Mouse (Mus musculus): ENCODE results near the gene Ranbp1.

GRCm38 (mm10) chr16:18233919-18234670 is 14.4 kb downstream of the Ranbp1 start:
- TF ChIP-seq CTCF (IDR thresholded peaks at IDR 0.05; ENCODE audit: low read depth, low read length) (no peak), POLR2A (IDR thresholded peaks at IDR 0.05; ENCODE audit: extremely low read depth, insufficient read depth, low read length) (no peak)
